Mouse (Mus musculus) myocyte (in vitro differentiated cells): Measurements from ENCODE around the gene Rac3. TPM values are rescaled to one million over a fixed set of nuclear protein-coding genes. Genes with fewer than 3 reads are reported as not detected.

Source experiments
- H3K27me3 ChIP-seq: one replicate; pipeline ENCODE4 v1.6.1; 2011; ENCODE audit not compliant: control insufficient read depth, insufficient read depth, insufficient read length
- H3K36me3 ChIP-seq: one replicate; pipeline ENCODE4 v1.6.1; 2011; ENCODE audit not compliant: control insufficient read depth, insufficient read depth
- H3K4me2 ChIP-seq: one replicate; pipeline ENCODE4 v1.6.1; 2011; ENCODE audit warnings: low read depth, control low read depth
- H3K4me3 ChIP-seq: one replicate; pipeline ENCODE4 v1.5.1; 2011; ENCODE audit warnings: mild to moderate bottlenecking, control low read depth, moderate library complexity
- H3K79me2 ChIP-seq: one replicate; pipeline ENCODE4 v1.6.1; 2011; ENCODE audit not compliant: control insufficient read depth, insufficient read depth
- H3ac ChIP-seq: one replicate; pipeline ENCODE4 v1.6.1; 2011; ENCODE audit not compliant: control insufficient read depth, insufficient read length
- CEBPB ChIP-seq: IDR thresholded peaks from 2 replicates; pipeline ENCODE4 v1.6.1; 2011; ENCODE audit warnings: mild to moderate bottlenecking, moderate library complexity; ENCODE audit not compliant: poor library complexity, insufficient read depth, severe bottlenecking
- E2F4 ChIP-seq: IDR thresholded peaks from one replicate; pipeline ENCODE4 v1.6.1; 2011; ENCODE audit warnings: mild to moderate bottlenecking, control low read depth, moderate library complexity; ENCODE audit not compliant: insufficient read depth
- MAX ChIP-seq: IDR thresholded peaks from one replicate; pipeline ENCODE4 v1.6.1; 2011; ENCODE audit warnings: low read depth, mild to moderate bottlenecking, control low read depth
- MYOD1 ChIP-seq, 3 experiments: IDR thresholded peaks; one replicate each; pipeline ENCODE4 v1.6.1; 2011; ENCODE audit warnings: control low read depth in 2 of 3, low read depth in 2 of 3, mild to moderate bottlenecking in 2 of 3, moderate library complexity in 1 of 3; ENCODE audit not compliant: insufficient read length in 2 of 3, control insufficient read depth in 1 of 3
- MYOG ChIP-seq, 3 experiments: IDR thresholded peaks; one replicate each; pipeline ENCODE4 v1.6.1; 2011; ENCODE audit warnings: control low read depth in 2 of 3, low read depth in 2 of 3, mild to moderate bottlenecking in 2 of 3; ENCODE audit not compliant: insufficient read length in 2 of 3, control insufficient read depth in 1 of 3, insufficient read depth in 1 of 3
- POLR2A ChIP-seq: IDR thresholded peaks from one replicate; pipeline ENCODE4 v1.6.1; 2011; ENCODE audit warnings: low read depth, mild to moderate bottlenecking, control low read depth, moderate library complexity; ENCODE audit not compliant: insufficient read length
- POLR2AphosphoS2 ChIP-seq: IDR thresholded peaks from one replicate; pipeline ENCODE4 v1.6.1; 2011; ENCODE audit warnings: low read depth, control low read depth; ENCODE audit not compliant: insufficient read length
- REST ChIP-seq: IDR thresholded peaks from one replicate; pipeline ENCODE4 v1.6.1; 2011; ENCODE audit warnings: mild to moderate bottlenecking, control low read depth, moderate library complexity; ENCODE audit not compliant: insufficient read depth, insufficient read length
- SRF ChIP-seq: IDR thresholded peaks from one replicate; pipeline ENCODE4 v1.6.1; 2011; ENCODE audit warnings: low read depth; ENCODE audit not compliant: control insufficient read depth, insufficient read length
- TCF12 ChIP-seq: IDR thresholded peaks from one replicate; pipeline ENCODE4 v1.6.1; 2011; ENCODE audit warnings: mild to moderate bottlenecking, control low read depth; ENCODE audit not compliant: poor library complexity, insufficient read depth, severe bottlenecking
- TCF3 ChIP-seq: IDR thresholded peaks from one replicate; pipeline ENCODE4 v1.6.1; 2011; ENCODE audit warnings: low read depth, control low read depth; ENCODE audit not compliant: insufficient read length
- USF1 ChIP-seq: IDR thresholded peaks from one replicate; pipeline ENCODE4 v1.6.1; 2011; ENCODE audit warnings: low read depth, mild to moderate bottlenecking, control low read depth, moderate library complexity
- polyA plus RNA-seq: library from polyadenylated mRNA; unstranded; fragments of >200 nt; fragmentation: generic; extraction: Trizol; gene quantifications from one replicate; pipeline ENCODE4 v1.2.1, GENCODE M21; 2012; ENCODE audit warnings: missing spikeins

Rac3 gene
- polyA plus RNA-seq, 1 experiment = 1.9 TPM

GRCm38 (mm10) chr11:120730331-120730870 is 9.1 kb downstream of the Rac3 start:
- no peaks in the 10 kb centered on the region for H3K36me3 ChIP-seq
- no peak overlapping the region for H3K4me3 ChIP-seq
- no peak overlapping the region for H3K4me2 ChIP-seq
- H3ac ChIP-seq = no peak overlapping the region
- H3K27me3 ChIP-seq = no peaks in the 10 kb centered on the region
- TF ChIP-seq MYOD1 (IDR thresholded peaks at IDR 0.05; ENCODE audit: control insufficient read depth in 1 of 3, insufficient read length in 2 of 3, low read depth in 2 of 3) (no peak), SRF (no peak), TCF12 (no peak), REST (no peak), CEBPB (no peak), USF1 (no peak)
- no peaks in the 10 kb centered on the region for H3K79me2 ChIP-seq

- Histone ChIP-seq H3K4me2 (peak overlapping the region; percentile 85), H3K36me3 (no peaks in the 10 kb centered on the region), H3K79me2 (no peaks in the 10 kb centered on the region), H3K27me3 (no peaks in the 10 kb centered on the region), H3ac (no peak overlapping the region), H3K4me3 (peak overlapping the region; percentile 22)
- TF ChIP-seq POLR2A (no peak), POLR2AphosphoS2 (peak; percentile 18), MAX (no peak), MYOD1 (IDR thresholded peaks at IDR 0.05; ENCODE audit: control insufficient read depth in 1 of 3, insufficient read length in 2 of 3, low read depth in 2 of 3) (peak in 1 of 3 experiments; percentile 8), USF1 (no peak)
Observed at GRCm38 (mm10) chr11:120731395-120731794, 10.1 kb downstream of the Rac3 start.

- Histone ChIP-seq H3K4me2 (peak within 1 kb of the TSS; percentile 85), H3K27me3 (no peaks in the 10 kb centered on the region)
Observed at GRCm38 (mm10) chr11:120731858-120732680, 10.8 kb downstream of the Rac3 start, which contains the start of gene Cbr2. Cbr2 (minus strand) TSS chr11:120732114.

GRCm38 (mm10) chr11:120733521-120733920 is 12.3 kb downstream of the Rac3 start:
- no peak for TF ChIP-seq MAX
- no peak for TF ChIP-seq MYOG (IDR thresholded peaks at IDR 0.05; ENCODE audit: control insufficient read depth in 1 of 3, insufficient read depth in 1 of 3, insufficient read length in 2 of 3, low read depth in 2 of 3)
- TF ChIP-seq E2F4 = no peak
- no peak for TF ChIP-seq POLR2AphosphoS2
- no peak for TF ChIP-seq USF1
- TF ChIP-seq REST = no peak
- no peak for TF ChIP-seq MYOD1 (IDR thresholded peaks at IDR 0.05; ENCODE audit: control insufficient read depth in 1 of 3, insufficient read length in 2 of 3, low read depth in 2 of 3)
- H3K36me3 ChIP-seq = no peaks in the 10 kb centered on the region

More at GRCm38 (mm10) chr11:120731858-120732680, 10.8 kb downstream of the Rac3 start, which contains the start of gene Cbr2:
- H3K79me2 ChIP-seq = no peaks in the 10 kb centered on the region
- TF ChIP-seq TCF12 (no peak), MYOD1 (IDR thresholded peaks at IDR 0.05; ENCODE audit: control insufficient read depth in 1 of 3, insufficient read length in 2 of 3, low read depth in 2 of 3) (peak in 1 of 3 experiments; percentile 15), USF1 (no peak), TCF3 (no peak), POLR2A (peak; percentile 52), POLR2AphosphoS2 (no peak), CEBPB (no peak), SRF (peak; percentile 92), E2F4 (no peak), REST (no peak)
- no peaks in the 10 kb centered on the region for H3K36me3 ChIP-seq
- peak within 1 kb of the TSS; percentile 22 for H3K4me3 ChIP-seq
- H3ac ChIP-seq = no peak within 1 kb of the TSS

GRCm38 (mm10) chr11:120736424-120736823 is 15.2 kb downstream of the Rac3 start:
- H3K27me3 ChIP-seq = peaks cover 14% of the 10 kb centered on the region
- H3K36me3 ChIP-seq = no peaks in the 10 kb centered on the region
- H3K4me3 ChIP-seq = no peak overlapping the region
- no peaks in the 10 kb centered on the region for H3K79me2 ChIP-seq
- H3K4me2 ChIP-seq = no peak overlapping the region
- H3ac ChIP-seq = no peak overlapping the region
- TF ChIP-seq POLR2A = no peak

More at GRCm38 (mm10) chr11:120733521-120733920, 12.3 kb downstream of the Rac3 start:
- H3K4me2 ChIP-seq = peak overlapping the region; percentile 49
- H3K4me3 ChIP-seq = no peak overlapping the region
- no peak overlapping the region for H3ac ChIP-seq
- H3K27me3 ChIP-seq = no peaks in the 10 kb centered on the region
- no peaks in the 10 kb centered on the region for H3K79me2 ChIP-seq
